Mouse (Mus musculus) brain, embryonic 14.5 days (tissue): ENCODE measurements around the gene Gemin2. TPM values are rescaled to one million over a fixed set of nuclear protein-coding genes. Genes with fewer than 3 reads are reported as not detected.
"Not testable (repeated sequence)": the region's sequence is repeated elsewhere in the genome, so short reads cannot be mapped to it uniquely, and the experiment has no call there.

Experiments
- DNase-seq: peaks from one replicate; pipeline ENCODE4 v3.0.0-alpha.2; 2011; ENCODE audit warnings: low read depth
- CTCF ChIP-seq: fragments of 200-500 bp; IDR thresholded peaks from 2 replicates; pipeline ENCODE4 v1.5.1; 2012; ENCODE audit warnings: inconsistent platforms, mild to moderate bottlenecking, moderate library complexity, borderline replicate concordance; ENCODE audit not compliant: insufficient read depth, insufficient read length; ENCODE audit errors: extremely low read depth
- POLR2A ChIP-seq: fragments of 200-500 bp; IDR thresholded peaks from 2 replicates; pipeline ENCODE4 v1.6.1; 2012; ENCODE audit warnings: mild to moderate bottlenecking, inconsistent platforms, borderline replicate concordance; ENCODE audit not compliant: poor library complexity, insufficient read depth, insufficient read length, severe bottlenecking; ENCODE audit errors: extremely low read depth
- polyA plus RNA-seq: library from polyadenylated mRNA; depleted of rRNA; stranded (reverse); fragments of >200 nt; gene quantifications from 2 replicates; pipeline ENCODE4 v1.2.3, GENCODE M21; 2012; rRNA removed

The Gemin2 gene
- 7.6 and 9.3 TPM in 2 replicates for polyA plus RNA-seq

GRCm38 (mm10) chr12:59013234-59013633 is at the start of gene Gemin2:
Gemin2 (plus strand) TSS chr12:59013393.
- TF ChIP-seq CTCF = no peak
- TF ChIP-seq POLR2A = peak; percentile 55; the same call in 1 of the 2 replicates

GRCm38 (mm10) chr12:58964583-58964982 is 48.6 kb upstream of the Gemin2 start:
- peak; percentile 62 for DNase-seq
- TF ChIP-seq CTCF (peak; percentile 70; the same call in 1 of the 2 replicates), POLR2A (no peak)

More at GRCm38 (mm10) chr12:59013234-59013633, at the start of gene Gemin2:
- DNase-seq = peak; percentile 96

DNA sequence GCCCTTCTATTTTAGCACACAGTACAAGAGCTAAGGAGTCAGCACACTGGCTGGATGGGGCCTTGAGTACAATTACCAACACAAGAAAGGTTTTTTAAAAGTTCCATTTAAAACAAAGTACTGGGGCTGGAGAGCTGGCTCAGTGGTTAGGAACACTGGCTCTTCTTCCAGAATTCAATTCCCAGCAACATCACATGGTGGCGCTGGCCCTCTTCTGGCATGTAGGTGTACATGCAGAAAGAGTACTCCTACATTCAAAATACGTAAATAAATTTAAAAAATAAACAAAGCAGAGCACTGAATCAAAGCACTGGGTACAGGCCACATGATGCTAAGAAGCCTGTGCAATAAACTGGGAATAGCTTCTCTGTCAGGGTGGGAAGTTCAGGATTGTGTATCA is 36.2 kb upstream of the Gemin2 start:
- DNase-seq = no peak
- no peak for TF ChIP-seq POLR2A

- not testable (repeated sequence) for DNase-seq
Measured at GRCm38 (mm10) chr12:58981178-58981661, 32.0 kb upstream of the Gemin2 start.

- no peak for DNase-seq
- TF ChIP-seq CTCF = no peak
- no peak for TF ChIP-seq POLR2A
Measured at GRCm38 (mm10) chr12:58985766-58986165, 27.4 kb upstream of the Gemin2 start.

DNA sequence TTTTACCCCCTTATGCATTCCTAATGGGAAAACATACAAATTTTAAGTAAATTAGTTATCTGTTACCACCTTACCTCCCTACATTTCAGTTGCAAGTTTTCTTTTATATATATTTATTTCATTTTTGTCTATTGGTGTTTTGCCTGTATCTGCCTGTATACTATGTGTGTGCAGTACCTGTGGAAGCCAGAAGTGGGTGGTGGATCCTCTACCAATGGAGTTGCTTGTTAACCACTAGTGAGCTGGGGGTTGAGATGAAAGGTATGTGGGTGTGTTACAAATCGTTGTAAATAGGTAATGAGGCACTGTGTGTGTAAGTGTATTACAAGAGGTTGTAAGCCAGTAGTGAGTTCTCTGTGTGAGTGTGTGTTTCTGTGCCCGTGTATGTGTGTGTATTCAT is 2.7 kb upstream of the Gemin2 start:
- TF ChIP-seq CTCF (peak; percentile 17; the same call in 1 of the 2 replicates), POLR2A (no peak)
- peak; percentile 20 for DNase-seq

- TF ChIP-seq POLR2A (no peak), CTCF (no peak)
- no peak for DNase-seq
Measured at GRCm38 (mm10) chr12:59011275-59011843, 1.8 kb upstream of the Gemin2 start.

GRCm38 (mm10) chr12:59011844-59012709 is 1.1 kb upstream of the Gemin2 start, which contains the start of gene Sec23a:
Sec23a (minus strand) TSS chr12:59012017.
- TF ChIP-seq POLR2A (peak; percentile 74; the same call in 1 of the 2 replicates), CTCF (no peak)
- DNase-seq = peak; percentile 99

GRCm38 (mm10) chr12:59012710-59013091 is 492 bp upstream of the Gemin2 start:
- peak; percentile 44 for DNase-seq
- no peak for TF ChIP-seq CTCF
- TF ChIP-seq POLR2A = no peak

DNA sequence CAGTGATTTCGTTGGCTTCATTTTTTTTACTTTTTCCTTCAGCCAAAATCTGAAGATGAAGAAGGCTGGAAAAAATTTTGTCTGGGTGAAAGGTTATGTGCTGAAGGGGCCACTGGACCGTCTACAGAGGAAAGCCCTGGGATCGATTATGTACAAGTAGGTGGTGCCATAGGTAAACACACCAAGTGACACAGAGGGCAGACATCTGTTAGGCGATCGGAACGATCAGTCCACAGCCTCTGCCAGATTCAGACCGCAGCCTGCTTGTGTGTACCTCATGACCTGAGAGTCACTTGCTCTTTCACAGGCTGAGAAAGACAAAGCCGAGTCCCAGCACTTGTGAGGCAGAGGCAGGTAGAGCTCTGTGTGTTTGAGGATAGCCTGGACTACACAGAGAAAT is 4.8 kb downstream of the Gemin2 start:
- TF ChIP-seq POLR2A (no peak), CTCF (no peak)
- no peak for DNase-seq

GRCm38 (mm10) chr12:59019891-59020290 is 6.7 kb downstream of the Gemin2 start:
- DNase-seq = no peak
- TF ChIP-seq POLR2A (no peak), CTCF (no peak)

GRCm38 (mm10) chr12:59021306-59021705 is 8.1 kb downstream of the Gemin2 start:
- DNase-seq = no peak

DNA sequence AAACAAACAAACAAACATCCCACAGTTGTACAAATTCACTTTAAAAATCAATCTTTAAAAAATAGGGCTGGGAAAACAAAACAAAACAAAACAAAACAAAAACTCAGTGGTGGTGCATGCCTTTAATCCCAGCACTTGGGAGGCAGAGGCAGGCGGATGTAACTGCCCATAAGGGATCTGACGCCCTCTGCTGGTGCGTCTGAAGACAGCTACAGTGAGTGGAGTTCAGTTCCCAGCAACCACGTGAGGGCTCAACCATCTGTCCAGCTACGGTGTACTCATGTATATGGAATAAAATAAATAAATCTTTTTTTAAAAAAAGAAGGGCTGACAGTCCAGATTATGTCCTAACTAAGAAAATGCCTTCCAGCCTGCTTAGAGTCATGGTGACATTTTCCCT is 18.9 kb downstream of the Gemin2 start:
- no peak for DNase-seq
- TF ChIP-seq POLR2A (no peak), CTCF (0 out of 2 replicates have a peak, but pooled peaks have one; percentile 15)

More at GRCm38 (mm10) chr12:59021306-59021705, 8.1 kb downstream of the Gemin2 start:
- TF ChIP-seq POLR2A = no peak
- TF ChIP-seq CTCF = no peak
